Mouse (Mus musculus) hindbrain, embryonic 15.5 days (tissue): ENCODE measurements at regions not wholly inside any gene's neighbourhood (a gene's known extent, or its start where the extent isn't known, plus 50 kb on each side); places are given as distances from the start of the nearest gene placed in this dataset.

ENCODE experiments used
- ATAC-seq: fragments of 200-750 bp; cut with Nextera tagmentation; 2 replicates; pipeline ENCODE4 v1.8.0; 2017; ENCODE audit warnings: low read depth, moderate number of reproducible peaks, moderate TSS enrichment; ENCODE audit not compliant: low FRiP score
- H3K27ac ChIP-seq: fragments of 300-500 bp; sonication (generic); replicated peaks from 2 replicates; pipeline ENCODE4 v1.5.1; 2015; ENCODE audit warnings: mild to moderate bottlenecking, inconsistent platforms
- H3K27me3 ChIP-seq: fragments of 300-500 bp; sonication (generic); 2 replicates; pipeline ENCODE4 v1.6.1; 2015; ENCODE audit warnings: control low read depth, inconsistent platforms
- H3K36me3 ChIP-seq: fragments of 300-500 bp; sonication (generic); 2 replicates; pipeline ENCODE4 v1.6.1; 2015; ENCODE audit warnings: control low read depth, inconsistent platforms
- H3K4me1 ChIP-seq: fragments of 300-500 bp; sonication (generic); replicated peaks from 2 replicates; pipeline ENCODE4 v1.6.1; 2015; ENCODE audit warnings: control low read depth, inconsistent platforms
- H3K4me2 ChIP-seq: fragments of 300-500 bp; sonication (generic); 2 replicates; pipeline ENCODE4 v1.6.1; 2015; ENCODE audit warnings: moderate library complexity, mild to moderate bottlenecking, inconsistent platforms
- H3K4me3 ChIP-seq: fragments of 300-500 bp; sonication (generic); 2 replicates; pipeline ENCODE4 v1.5.1; 2015; ENCODE audit warnings: mild to moderate bottlenecking, inconsistent platforms
- H3K9ac ChIP-seq: fragments of 300-500 bp; sonication (generic); 2 replicates; pipeline ENCODE4 v1.6.1; 2015; ENCODE audit warnings: inconsistent platforms
- H3K9me3 ChIP-seq: fragments of 300-500 bp; sonication (generic); 2 replicates; pipeline ENCODE4 v1.6.1; 2016; ENCODE audit warnings: control low read depth, inconsistent platforms
- WGBS: fragments of 180-500 bp; shearing (Covaris S2); methylation state at CpG from one replicate; pipeline ENCODE4 v1.1.7; 2015; 5-methylcytosine and 5-hydroxymethylcytosine counted together

GRCm38 (mm10) chr14:46296275-46296674 is 82.9 kb upstream of the Gm15217 start:
- Histone ChIP-seq H3K4me1 (no peaks in the 10 kb centered on the region), H3K27ac (no peak overlapping the region), H3K36me3 (no peaks in the 10 kb centered on the region), H3K9ac (no peak overlapping the region), H3K4me2 (no peak overlapping the region), H3K9me3 (no peaks in the 10 kb centered on the region), H3K27me3 (no peaks in the 10 kb centered on the region), H3K4me3 (no peak overlapping the region)
- no peak for ATAC-seq

- no peak overlapping the region for H3K27ac ChIP-seq
- no peak overlapping the region for H3K4me2 ChIP-seq
- no peaks in the 10 kb centered on the region for H3K36me3 ChIP-seq
- no peak for ATAC-seq
- H3K9ac ChIP-seq, result no peak overlapping the region
- no peak overlapping the region for H3K4me3 ChIP-seq
- 52% methylated on average over 1 of the region's 1 CpGs for WGBS
- H3K27me3 ChIP-seq, result no peaks in the 10 kb centered on the region
- no peaks in the 10 kb centered on the region for H3K9me3 ChIP-seq
- no peaks in the 10 kb centered on the region for H3K4me1 ChIP-seq
These were observed 78.7 kb upstream of the Gm15217 start for GRCm38 (mm10) chr14:46300546-46300945.

- 90% methylated on average over 2 of the region's 2 CpGs for WGBS
- Histone ChIP-seq H3K4me1 (no peaks in the 10 kb centered on the region), H3K9me3 (no peaks in the 10 kb centered on the region), H3K9ac (no peak overlapping the region), H3K27ac (no peak overlapping the region), H3K4me2 (no peak overlapping the region), H3K27me3 (no peaks in the 10 kb centered on the region), H3K4me3 (no peak overlapping the region), H3K36me3 (no peaks in the 10 kb centered on the region)
- ATAC-seq, result no peak
These were observed 76.6 kb upstream of the Gm15217 start for GRCm38 (mm10) chr14:46302601-46303000.

- Histone ChIP-seq H3K4me1 (no peaks in the 10 kb centered on the region), H3K9ac (no peak overlapping the region), H3K27ac (no peak overlapping the region), H3K36me3 (no peaks in the 10 kb centered on the region), H3K4me3 (no peak overlapping the region), H3K27me3 (no peaks in the 10 kb centered on the region), H3K4me2 (no peak overlapping the region), H3K9me3 (no peaks in the 10 kb centered on the region)
- WGBS, result 68% methylated on average over 4 of the region's 4 CpGs
- no peak for ATAC-seq
These were observed 73.9 kb upstream of the Gm15217 start for GRCm38 (mm10) chr14:46305267-46305666.

GRCm38 (mm10) chr14:46313064-46313463 is 66.2 kb upstream of the Gm15217 start:
- no peak for ATAC-seq
- Histone ChIP-seq H3K9me3 (no peaks in the 10 kb centered on the region), H3K4me3 (no peak overlapping the region), H3K27ac (no peak overlapping the region), H3K36me3 (no peaks in the 10 kb centered on the region), H3K27me3 (no peaks in the 10 kb centered on the region), H3K4me2 (no peak overlapping the region), H3K4me1 (no peaks in the 10 kb centered on the region), H3K9ac (no peak overlapping the region)
- WGBS, result 85% methylated on average over 4 of the region's 4 CpGs

GRCm38 (mm10) chr14:46316521-46316920 is 62.7 kb upstream of the Gm15217 start:
- Histone ChIP-seq H3K4me2 (no peak overlapping the region), H3K9ac (no peak overlapping the region), H3K4me1 (no peaks in the 10 kb centered on the region), H3K9me3 (no peaks in the 10 kb centered on the region), H3K4me3 (no peak overlapping the region), H3K36me3 (no peaks in the 10 kb centered on the region), H3K27ac (no peak overlapping the region), H3K27me3 (no peaks in the 10 kb centered on the region)
- ATAC-seq, result no peak
- 96% methylated on average over 5 of the region's 5 CpGs for WGBS

GRCm38 (mm10) chr14:46317406-46318045 is 61.7 kb upstream of the Gm15217 start:
- Histone ChIP-seq H3K4me1 (no peaks in the 10 kb centered on the region), H3K36me3 (no peaks in the 10 kb centered on the region), H3K27me3 (no peaks in the 10 kb centered on the region), H3K27ac (no peak overlapping the region), H3K9me3 (no peaks in the 10 kb centered on the region), H3K9ac (no peak overlapping the region), H3K4me2 (no peak overlapping the region), H3K4me3 (no peak overlapping the region)
- WGBS, result 63% methylated on average over 16 of the region's 16 CpGs
- no peak for ATAC-seq

- no peaks in the 10 kb centered on the region for H3K9me3 ChIP-seq
- no peaks in the 10 kb centered on the region for H3K27me3 ChIP-seq
- H3K27ac ChIP-seq, result no peak overlapping the region
- 53% methylated on average over 3 of the region's 3 CpGs for WGBS
- H3K36me3 ChIP-seq, result no peaks in the 10 kb centered on the region
- no peak overlapping the region for H3K9ac ChIP-seq
- H3K4me1 ChIP-seq, result no peaks in the 10 kb centered on the region
- no peak overlapping the region for H3K4me3 ChIP-seq
- ATAC-seq, result no peak
- no peak overlapping the region for H3K4me2 ChIP-seq
These were observed 51.1 kb upstream of the Gm15217 start for GRCm38 (mm10) chr14:46328064-46328463.
